Mouse (Mus musculus) ES-E14 (cell line): ENCODE measurements around the gene Osbp. TPM values are rescaled to one million over a fixed set of nuclear protein-coding genes. Genes with fewer than 3 reads are reported as not detected.
A peak's percentile ranks its signal among the peaks of the same experiment; 100 is the strongest.

Source experiments
- DNase-seq: peaks from one replicate; pipeline ENCODE4 v3.0.0-alpha.2; 2013; ENCODE audit warnings: low read depth, low spot score
- H3K27ac ChIP-seq: 2 replicates; pipeline ENCODE4 v1.5.1; 2012; ENCODE audit warnings: low read depth, mild to moderate bottlenecking, low read length, moderate library complexity, mixed read lengths; ENCODE audit not compliant: poor library complexity, insufficient read depth, severe bottlenecking
- H3K36me3 ChIP-seq: 2 replicates; pipeline ENCODE4 v1.6.1; 2012; ENCODE audit warnings: mild to moderate bottlenecking, low read length, moderate library complexity, mixed read lengths; ENCODE audit not compliant: control insufficient read depth, poor library complexity, insufficient read depth, severe bottlenecking
- H3K4me1 ChIP-seq, 2 experiments: fragments of 150-350 bp in 1 of 2; sonication (generic) in 1 of 2; 2 replicates each; pipeline ENCODE4 v1.6.1; 2012; ENCODE audit warnings: low read length in 2 of 2, mild to moderate bottlenecking in 1 of 2, mixed read lengths in 1 of 2; ENCODE audit not compliant: control insufficient read depth in 2 of 2, insufficient read depth in 2 of 2, poor library complexity in 1 of 2
- H3K4me3 ChIP-seq, 2 experiments: fragments of 150-350 bp in 1 of 2; sonication (generic) in 1 of 2; 2 replicates each; pipeline ENCODE4 v1.5.1; 2012; ENCODE audit warnings: low read length in 2 of 2, low read depth in 1 of 2, mild to moderate bottlenecking in 1 of 2, mixed read lengths in 1 of 2; ENCODE audit not compliant: insufficient read depth in 1 of 2, poor library complexity in 1 of 2, severe bottlenecking in 1 of 2
- H3K9ac ChIP-seq: 2 replicates; pipeline ENCODE4 v1.6.1; 2012; ENCODE audit warnings: low read depth, mild to moderate bottlenecking, low read length, mixed read lengths; ENCODE audit not compliant: poor library complexity, insufficient read depth, severe bottlenecking
- H3K9me3 ChIP-seq: fragments of 150-350 bp; sonication (generic); 2 replicates; pipeline ENCODE4 v1.6.1; 2012; ENCODE audit warnings: low read depth, mild to moderate bottlenecking, low read length; ENCODE audit not compliant: control insufficient read depth, insufficient read depth
- CHD2 ChIP-seq: IDR thresholded peaks from 2 replicates; pipeline ENCODE4 v1.6.1; 2014; ENCODE audit warnings: mild to moderate bottlenecking, low read depth, low read length, inconsistent platforms
- HCFC1 ChIP-seq: IDR thresholded peaks from 2 replicates; pipeline ENCODE4 v1.6.1; 2012; ENCODE audit warnings: low read length, inconsistent platforms, borderline replicate concordance; ENCODE audit not compliant: insufficient read depth
- MAFK ChIP-seq: IDR thresholded peaks from 2 replicates; pipeline ENCODE4 v1.6.1; 2014; ENCODE audit warnings: mild to moderate bottlenecking, low read depth, low read length, inconsistent platforms; ENCODE audit not compliant: insufficient read depth
- ZC3H11A ChIP-seq: IDR thresholded peaks from 2 replicates; pipeline ENCODE4 v1.6.1; 2012; ENCODE audit warnings: low read depth, mild to moderate bottlenecking, inconsistent platforms, low read length, borderline replicate concordance
- ZNF384 ChIP-seq: IDR thresholded peaks from 2 replicates; pipeline ENCODE4 v1.6.1; 2012; ENCODE audit warnings: low read depth, low read length, inconsistent platforms
- in situ Hi-C, 2 experiments: fragments of 600-800 bp; cut with MboI; formaldehyde crosslinking; loops; one replicate each; pipeline ENCODE4 v1.15.1; 2025; ENCODE audit warnings: low sequenced_read_pairs in 2 of 2, inconsistent platforms in 1 of 2; ENCODE audit not compliant: unreplicated experiment in 2 of 2
- total RNA-seq: library from RNA; depleted of rRNA; stranded (reverse); fragments of 300-350 nt; gene quantifications from 2 replicates; pipeline ENCODE4 v1.2.3, GENCODE M21; 2012

Gene Osbp
- total RNA-seq, 1 experiment = 18.5 TPM

DNA sequence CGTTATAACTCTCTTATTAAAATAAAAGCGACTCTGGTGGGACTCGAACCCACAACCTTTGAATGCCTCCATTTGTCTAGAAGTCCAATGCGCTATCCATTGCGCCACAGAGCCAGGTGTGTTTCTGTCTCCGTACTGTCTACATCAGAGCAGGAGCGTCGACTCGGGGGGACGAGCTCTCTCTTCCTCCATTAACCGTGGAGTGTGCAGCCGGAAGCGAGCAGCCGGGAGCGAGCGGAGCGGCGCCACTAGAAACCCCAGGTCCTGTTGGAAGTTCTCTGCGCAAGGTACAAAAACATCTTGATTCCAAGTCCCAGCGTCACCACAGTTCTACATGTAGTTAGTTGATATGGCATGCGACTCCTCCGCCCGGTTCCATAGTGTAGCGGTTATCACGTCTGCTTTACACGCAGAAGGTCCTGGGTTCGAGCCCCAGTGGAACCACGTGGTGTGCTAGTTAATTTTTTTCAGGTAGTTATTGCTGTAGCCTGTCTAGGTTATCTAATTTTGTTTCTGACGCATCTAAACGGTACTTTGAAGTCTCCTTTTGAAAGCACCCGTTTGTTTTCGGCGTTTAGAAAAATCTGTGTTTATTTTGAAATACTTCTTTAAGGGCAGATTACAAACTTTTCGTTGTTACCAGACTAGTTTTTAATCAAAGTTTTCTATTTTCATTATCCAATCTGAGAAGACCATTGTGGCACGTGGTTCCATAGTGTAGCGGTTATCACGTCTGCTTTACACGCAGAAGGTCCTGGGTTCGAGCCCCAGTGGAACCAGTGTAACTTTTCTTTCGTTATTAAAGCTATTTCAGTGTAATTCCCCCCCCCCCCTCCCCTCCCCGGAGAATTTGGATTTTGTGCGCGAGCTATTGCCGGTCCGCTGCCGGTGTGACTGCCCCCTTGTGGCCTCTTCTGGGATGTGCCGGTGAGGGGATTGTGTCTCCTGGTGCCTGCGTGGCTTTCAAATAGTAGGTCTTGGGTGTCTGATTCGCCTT, 46.1 kb downstream of the Osbp start:
- Histone ChIP-seq H3K36me3 (no peaks in the 10 kb centered on the region), H3K9me3 (no peaks in the 10 kb centered on the region), H3K9ac (peak overlapping the region; percentile 76), H3K27ac (peak overlapping the region; percentile 72; the same call in 1 of the 2 replicates), H3K4me1 (peaks cover 0 to 6% of the 10 kb centered on the region in 2 experiments; a peak in 1 of 4 replicates), H3K4me3 (peak overlapping the region; percentile 68 to 71)
- peak; percentile 94 for DNase-seq
- TF ChIP-seq CHD2 (0 out of 2 replicates have a peak, but pooled peaks have one; percentile 32), MAFK (peak; percentile 79), HCFC1 (no peak), ZC3H11A (no peak), ZNF384 (no peak)
- in situ Hi-C loops = loop anchor here in 1 of 2 experiments (25.0 kb wide), 1 partner anchor 775 kb away; the partner anchor contains the start of genes Lpxn and Zfp91

DNA sequence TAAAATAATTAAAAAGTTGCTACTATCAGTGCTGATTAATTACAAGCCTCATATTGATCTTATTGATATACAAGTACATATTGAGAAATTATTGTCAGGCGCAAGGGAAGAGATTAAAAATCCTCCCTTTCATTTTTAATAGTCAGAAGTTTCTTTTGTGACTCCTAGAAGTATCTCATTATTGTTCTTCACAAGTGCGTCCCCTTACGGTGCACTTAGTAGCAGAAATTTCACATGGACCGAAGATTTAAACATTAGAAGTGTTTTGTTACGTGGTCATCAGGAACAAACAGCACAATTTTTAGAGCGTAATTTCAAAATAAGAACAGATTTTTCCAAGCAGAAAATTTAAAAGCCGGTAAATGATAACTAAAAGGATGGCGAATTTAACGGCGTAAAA, 46.9 kb downstream of the Osbp start:
- no peak overlapping the region for H3K27ac ChIP-seq
- H3K4me1 ChIP-seq = peaks cover 0 to 6% of the 10 kb centered on the region in 2 experiments; a peak in 1 of 4 replicates
- H3K9me3 ChIP-seq = no peaks in the 10 kb centered on the region
- H3K36me3 ChIP-seq = no peaks in the 10 kb centered on the region
- TF ChIP-seq CHD2 (no peak), MAFK (no peak), HCFC1 (no peak), ZNF384 (no peak), ZC3H11A (no peak)
- no peak overlapping the region for H3K9ac ChIP-seq
- in situ Hi-C loops = loop anchor here in 1 of 2 experiments (25.0 kb wide), 1 partner anchor 775 kb away; the partner anchor contains the start of genes Lpxn and Zfp91
- no peak for DNase-seq
- H3K4me3 ChIP-seq = peak overlapping the region; percentile 52 to 68

DNA sequence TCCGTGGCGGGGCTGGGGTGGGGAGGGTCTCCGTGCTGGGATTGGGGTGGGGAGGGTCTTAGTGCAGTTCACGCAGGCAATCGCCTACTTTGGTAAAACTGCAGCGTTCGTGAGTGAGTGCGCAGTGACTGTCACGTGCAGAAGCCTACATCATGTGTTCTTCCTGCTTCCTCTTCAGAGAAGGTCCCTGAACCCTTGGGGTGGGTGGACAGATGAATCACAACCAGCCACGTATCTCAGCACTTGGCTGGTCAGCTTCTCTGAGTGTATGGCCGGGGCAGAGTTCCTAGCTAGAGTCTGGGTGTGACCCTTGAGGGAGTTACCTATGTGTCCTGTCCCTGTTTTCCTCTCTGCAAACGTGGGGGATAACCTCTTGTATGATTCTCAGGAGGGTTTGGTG, 47.5 kb downstream of the Osbp start:
- Histone ChIP-seq H3K36me3 (no peaks in the 10 kb centered on the region), H3K4me1 (peaks cover 0 to 9% of the 10 kb centered on the region in 2 experiments; a peak in 1 of 4 replicates), H3K9me3 (no peaks in the 10 kb centered on the region), H3K27ac (no peak overlapping the region), H3K9ac (peak overlapping the region; percentile 30; the same call in 1 of the 2 replicates), H3K4me3 (peak overlapping the region; percentile 25 to 52; a peak in 3 of 4 replicates)
- in situ Hi-C loops = loop anchor here in 1 of 2 experiments (25.0 kb wide), 1 partner anchor 774 kb away; the partner anchor contains the start of genes Lpxn and Zfp91
- TF ChIP-seq ZC3H11A = no peak
- no peak for TF ChIP-seq CHD2
- TF ChIP-seq MAFK = no peak
- TF ChIP-seq ZNF384 = no peak
- no peak for TF ChIP-seq HCFC1
- DNase-seq = no peak

- no peak for DNase-seq
- H3K9ac ChIP-seq = no peak overlapping the region
- in situ Hi-C loops = loop anchor here in 1 of 2 experiments (25.0 kb wide), 1 partner anchor 772 kb away; the partner anchor contains the start of genes Lpxn and Zfp91
- no peak overlapping the region for H3K27ac ChIP-seq
- H3K4me3 ChIP-seq = no peak overlapping the region
- H3K4me1 ChIP-seq = peaks cover 0 to 12% of the 10 kb centered on the region in 2 experiments; a peak in 1 of 4 replicates
- H3K36me3 ChIP-seq = no peaks in the 10 kb centered on the region
- no peaks in the 10 kb centered on the region for H3K9me3 ChIP-seq
- TF ChIP-seq HCFC1 (no peak), CHD2 (no peak), MAFK (no peak), ZNF384 (no peak), ZC3H11A (no peak)
Observed at GRCm38 (mm10) chr19:12015708-12016107, 50.0 kb downstream of the Osbp start.
